Mouse (Mus musculus) liver, embryonic 14.5 days (tissue): ENCODE measurements around the gene Pcp4. TPM values are rescaled to one million over a fixed set of nuclear protein-coding genes. Genes with fewer than 3 reads are reported as not detected.

ENCODE experiments used
- ATAC-seq: fragments of 200-750 bp; cut with Nextera tagmentation; 2 replicates; pipeline ENCODE4 v1.8.0; 2017; ENCODE audit warnings: moderate number of reproducible peaks, mild to moderate bottlenecking, moderate library complexity; ENCODE audit not compliant: insufficient read depth
- DNase-seq, 3 experiments: peaks; one replicate each; pipeline ENCODE4 v3.0.0-alpha.2; 2012 to 2013; ENCODE audit warnings: low read depth in 3 of 3, low spot score in 3 of 3
- H3K27ac ChIP-seq: fragments of 300-500 bp; sonication (generic); 2 replicates; pipeline ENCODE4 v1.5.1; 2014; ENCODE audit warnings: moderate library complexity, mild to moderate bottlenecking, control low read depth, inconsistent platforms
- H3K27me3 ChIP-seq: fragments of 300-500 bp; sonication (generic); 2 replicates; pipeline ENCODE4 v1.6.1; 2014; ENCODE audit warnings: mild to moderate bottlenecking, low read length, moderate library complexity; ENCODE audit not compliant: control insufficient read depth, insufficient read depth
- H3K36me3 ChIP-seq: fragments of 300-500 bp; sonication (generic); replicated peaks from 2 replicates; pipeline ENCODE4 v1.6.1; 2014; ENCODE audit warnings: low read depth; ENCODE audit not compliant: control insufficient read depth, insufficient read depth
- H3K4me1 ChIP-seq, 2 experiments: fragments of 200-500 bp in 1 of 2; fragments of 300-500 bp in 1 of 2; sonication (generic) in 1 of 2; replicated peaks; 2 replicates each; pipeline ENCODE4 v1.6.1; 2012 to 2014; ENCODE audit warnings: antibody characterized with exemption in 1 of 2, inconsistent platforms in 1 of 2, low read length in 1 of 2; ENCODE audit not compliant: control insufficient read depth in 2 of 2, insufficient read depth in 2 of 2
- H3K4me2 ChIP-seq: fragments of 300-500 bp; sonication (generic); 2 replicates; pipeline ENCODE4 v1.6.1; 2014; ENCODE audit warnings: low read depth, mild to moderate bottlenecking, control low read depth, moderate library complexity
- H3K4me3 ChIP-seq, 2 experiments: fragments of 200-500 bp in 1 of 2; fragments of 300-500 bp in 1 of 2; sonication (generic) in 1 of 2; 2 replicates each; pipeline ENCODE4 v1.5.1; 2012 to 2014; ENCODE audit warnings: low read depth in 2 of 2, low read length in 2 of 2, mild to moderate bottlenecking in 2 of 2, control low read depth in 1 of 2, inconsistent platforms in 1 of 2, moderate library complexity in 1 of 2; ENCODE audit not compliant: insufficient read depth in 1 of 2
- H3K9ac ChIP-seq: fragments of 300-500 bp; sonication (generic); replicated peaks from 2 replicates; pipeline ENCODE4 v1.6.1; 2014; ENCODE audit warnings: mild to moderate bottlenecking, control low read depth, moderate library complexity
- H3K9me3 ChIP-seq: fragments of 300-500 bp; sonication (generic); 2 replicates; pipeline ENCODE4 v1.6.1; 2016; ENCODE audit warnings: low read length, mixed read lengths; ENCODE audit not compliant: control insufficient read depth
- CTCF ChIP-seq: IDR thresholded peaks from 2 replicates; pipeline ENCODE4 v1.5.1; 2016; ENCODE audit warnings: antibody characterized with exemption, low read depth, control low read depth
- EP300 ChIP-seq: IDR thresholded peaks from 2 replicates; pipeline ENCODE4 v1.6.1; 2016; ENCODE audit warnings: antibody characterized with exemption, low read depth
- WGBS: fragments of 180-500 bp; shearing (Covaris S2); extraction: QIAGEN DNeasy Blood & Tissue Kit; methylation state at CpG from one replicate; pipeline ENCODE4 v1.1.7; 2014; ENCODE audit not compliant: insufficient replicate concordance; 5-methylcytosine and 5-hydroxymethylcytosine counted together
- polyA plus RNA-seq, 2 experiments: library from polyadenylated mRNA; depleted of rRNA in 1 of 2; stranded (reverse) in 1 of 2; unstranded in 1 of 2; fragments of >200 nt; fragmentation: Nextera tagmentation in 1 of 2; extraction: Ambion mirVana in 1 of 2; gene quantifications; 2 replicates each; pipeline versions ENCODE4 v1.2.1 to v1.2.3; 2012 to 2014

The Pcp4 gene
- polyA plus RNA-seq, 2 experiments: 0.18 TPM; not detected in 1

DNA sequence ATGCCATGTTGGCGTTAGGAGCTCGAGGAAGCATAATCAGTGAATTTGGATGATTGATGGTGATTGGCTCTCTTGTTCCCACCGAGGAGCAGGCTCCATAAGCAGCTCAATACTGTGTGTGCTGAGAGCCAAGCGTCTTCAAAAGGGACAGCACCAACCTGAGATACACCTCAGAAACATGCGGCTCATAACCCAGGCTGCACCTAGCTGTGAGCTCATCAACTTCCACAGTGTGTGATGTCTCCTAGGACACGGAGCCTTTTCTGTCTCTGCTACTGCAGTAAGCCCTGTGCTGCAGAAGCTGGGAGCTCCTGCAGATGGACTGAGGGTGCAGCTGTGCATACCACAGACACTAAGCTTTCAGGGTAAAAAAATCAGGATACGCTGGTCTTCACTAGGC is 31.5 kb downstream of the Pcp4 start:
- H3K4me1 ChIP-seq: no peaks in the 10 kb centered on the region
- no peaks in the 10 kb centered on the region for H3K27me3 ChIP-seq
- no peak overlapping the region for H3K27ac ChIP-seq
- TF ChIP-seq CTCF (no peak), EP300 (no peak)
- no peak overlapping the region for H3K4me3 ChIP-seq
- DNase-seq (no peak), ATAC-seq (no peak)
- H3K9ac ChIP-seq: no peak overlapping the region
- H3K9me3 ChIP-seq: no peaks in the 10 kb centered on the region
- WGBS: 48% methylated on average over 7 of the region's 7 CpGs
- no peaks in the 10 kb centered on the region for H3K36me3 ChIP-seq
- H3K4me2 ChIP-seq: no peak overlapping the region

DNA sequence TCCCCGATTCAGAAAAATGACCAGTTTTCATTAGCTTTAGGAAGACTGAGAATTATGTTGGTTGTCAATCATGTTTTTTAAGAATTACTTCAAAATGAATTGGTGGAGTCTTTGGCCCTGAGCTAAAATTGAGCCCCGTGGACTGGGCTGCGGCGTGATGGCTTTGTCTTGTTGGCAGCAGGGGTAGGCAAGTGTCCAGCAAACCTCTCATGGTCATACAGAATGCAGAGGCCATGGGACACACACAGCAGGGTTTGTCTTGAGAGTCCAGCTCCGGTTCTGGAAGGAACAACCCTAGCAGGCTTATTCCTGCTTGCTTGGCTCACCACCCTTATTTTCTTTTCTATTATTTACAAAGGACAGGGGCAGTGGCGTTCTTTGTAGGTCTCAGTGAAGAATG is 33.8 kb downstream of the Pcp4 start:
- TF ChIP-seq CTCF: no peak
- Histone ChIP-seq H3K4me1 (no peaks in the 10 kb centered on the region), H3K4me2 (no peak overlapping the region), H3K9ac (no peak overlapping the region), H3K9me3 (no peaks in the 10 kb centered on the region), H3K27me3 (no peaks in the 10 kb centered on the region), H3K4me3 (no peak overlapping the region), H3K36me3 (no peaks in the 10 kb centered on the region), H3K27ac (no peak overlapping the region)
- ATAC-seq (no peak), DNase-seq (no peak)
- WGBS: 56% methylated on average over 6 of the region's 6 CpGs

GRCm38 (mm10) chr16:96502586-96502985 is 35.2 kb downstream of the Pcp4 start:
- Histone ChIP-seq H3K9ac (no peak overlapping the region), H3K36me3 (no peaks in the 10 kb centered on the region), H3K4me1 (no peaks in the 10 kb centered on the region), H3K27me3 (no peaks in the 10 kb centered on the region), H3K4me2 (no peak overlapping the region), H3K27ac (no peak overlapping the region), H3K9me3 (no peaks in the 10 kb centered on the region), H3K4me3 (no peak overlapping the region)
- no peak for ATAC-seq
- WGBS: 25% methylated on average over 3 of the region's 3 CpGs
- DNase-seq: no peak
- no peak for TF ChIP-seq EP300
- TF ChIP-seq CTCF: no peak

DNA sequence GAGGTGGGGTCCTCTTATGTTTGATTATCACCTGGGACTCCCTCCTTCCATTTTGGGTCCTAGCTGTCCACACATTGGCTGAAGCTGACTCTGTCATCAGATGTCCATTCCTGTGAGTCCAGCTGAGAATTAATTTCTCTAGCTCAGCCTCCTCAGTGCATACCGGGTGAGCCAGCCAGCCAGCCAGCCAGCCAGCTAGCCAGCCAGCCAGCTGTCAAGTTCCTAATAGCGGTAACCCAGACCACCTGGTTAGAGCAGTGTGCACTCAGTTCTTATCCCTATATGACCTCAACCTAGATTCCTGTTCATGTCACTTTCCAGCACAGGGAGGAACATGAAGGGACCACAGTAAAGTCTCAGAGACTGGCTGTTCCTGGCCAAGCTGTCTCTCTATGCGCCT is 47.1 kb downstream of the Pcp4 start:
- DNase-seq (no peak), ATAC-seq (no peak)
- 73% methylated on average over 3 of the region's 3 CpGs for WGBS
- Histone ChIP-seq H3K36me3 (no peaks in the 10 kb centered on the region), H3K4me3 (no peak overlapping the region), H3K9me3 (no peaks in the 10 kb centered on the region), H3K27ac (no peak overlapping the region), H3K27me3 (no peaks in the 10 kb centered on the region), H3K9ac (no peak overlapping the region), H3K4me1 (no peaks in the 10 kb centered on the region), H3K4me2 (no peak overlapping the region)
- TF ChIP-seq CTCF: no peak
- TF ChIP-seq EP300: no peak

DNA sequence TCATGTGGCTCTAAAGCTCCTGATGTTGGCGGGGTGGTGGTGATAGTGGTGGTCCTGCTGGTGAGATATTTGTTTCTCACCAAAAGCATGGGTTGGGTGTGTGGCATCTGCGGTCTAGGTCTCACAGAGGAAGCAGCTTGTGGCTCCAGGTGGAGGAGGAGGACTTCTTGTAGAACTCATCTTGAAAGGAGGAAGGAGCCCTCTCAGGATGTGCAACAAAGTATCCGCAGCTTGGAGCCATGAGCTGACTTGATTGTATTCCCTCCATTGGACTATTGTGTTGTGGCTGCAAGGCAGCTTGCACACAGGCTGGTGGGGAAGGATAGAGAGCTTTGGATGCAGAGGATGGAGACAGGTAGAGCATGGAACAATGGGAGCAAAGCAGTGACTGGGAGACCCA is 60.1 kb downstream of the Pcp4 start:
- Histone ChIP-seq H3K9me3 (no peaks in the 10 kb centered on the region), H3K4me1 (no peaks in the 10 kb centered on the region), H3K36me3 (no peaks in the 10 kb centered on the region), H3K27ac (no peak overlapping the region), H3K4me2 (no peak overlapping the region), H3K9ac (no peak overlapping the region), H3K27me3 (no peaks in the 10 kb centered on the region), H3K4me3 (no peak overlapping the region)
- 59% methylated on average over 3 of the region's 3 CpGs for WGBS
- no peak for ATAC-seq
- DNase-seq: no peak
- TF ChIP-seq CTCF (no peak), EP300 (no peak)

- no peak for DNase-seq
- Histone ChIP-seq H3K4me3 (no peak overlapping the region), H3K36me3 (no peaks in the 10 kb centered on the region), H3K4me1 (no peaks in the 10 kb centered on the region), H3K27me3 (no peaks in the 10 kb centered on the region), H3K4me2 (no peak overlapping the region), H3K27ac (no peak overlapping the region), H3K9ac (no peak overlapping the region), H3K9me3 (no peaks in the 10 kb centered on the region)
- no peak for TF ChIP-seq CTCF
- no peak for TF ChIP-seq EP300
- WGBS: 51% methylated on average over 4 of the region's 4 CpGs
- no peak for ATAC-seq
Observed at GRCm38 (mm10) chr16:96528471-96528870, 61.1 kb downstream of the Pcp4 start.
